Mouse (Mus musculus) liver, embryonic 14.5 days (tissue): ENCODE data around the gene Klhl28. TPM values are rescaled to one million over a fixed set of nuclear protein-coding genes. Genes with fewer than 3 reads are reported as not detected.

Source experiments
- ATAC-seq: fragments of 200-750 bp; cut with Nextera tagmentation; 2 replicates; pipeline ENCODE4 v1.8.0; 2017; ENCODE audit warnings: moderate number of reproducible peaks, mild to moderate bottlenecking, moderate library complexity; ENCODE audit not compliant: insufficient read depth
- DNase-seq, 3 experiments: peaks; one replicate each; pipeline ENCODE4 v3.0.0-alpha.2; 2012 to 2013; ENCODE audit warnings: low read depth in 3 of 3, low spot score in 3 of 3
- H3K27ac ChIP-seq: fragments of 300-500 bp; sonication (generic); 2 replicates; pipeline ENCODE4 v1.5.1; 2014; ENCODE audit warnings: moderate library complexity, mild to moderate bottlenecking, control low read depth, inconsistent platforms
- H3K27me3 ChIP-seq: fragments of 300-500 bp; sonication (generic); 2 replicates; pipeline ENCODE4 v1.6.1; 2014; ENCODE audit warnings: mild to moderate bottlenecking, low read length, moderate library complexity; ENCODE audit not compliant: control insufficient read depth, insufficient read depth
- H3K36me3 ChIP-seq: fragments of 300-500 bp; sonication (generic); replicated peaks from 2 replicates; pipeline ENCODE4 v1.6.1; 2014; ENCODE audit warnings: low read depth; ENCODE audit not compliant: control insufficient read depth, insufficient read depth
- H3K4me1 ChIP-seq, 2 experiments: fragments of 200-500 bp in 1 of 2; fragments of 300-500 bp in 1 of 2; sonication (generic) in 1 of 2; replicated peaks; 2 replicates each; pipeline ENCODE4 v1.6.1; 2012 to 2014; ENCODE audit warnings: antibody characterized with exemption in 1 of 2, inconsistent platforms in 1 of 2, low read length in 1 of 2; ENCODE audit not compliant: control insufficient read depth in 2 of 2, insufficient read depth in 2 of 2
- H3K4me2 ChIP-seq: fragments of 300-500 bp; sonication (generic); 2 replicates; pipeline ENCODE4 v1.6.1; 2014; ENCODE audit warnings: low read depth, mild to moderate bottlenecking, control low read depth, moderate library complexity
- H3K4me3 ChIP-seq, 2 experiments: fragments of 200-500 bp in 1 of 2; fragments of 300-500 bp in 1 of 2; sonication (generic) in 1 of 2; 2 replicates each; pipeline ENCODE4 v1.5.1; 2012 to 2014; ENCODE audit warnings: low read depth in 2 of 2, low read length in 2 of 2, mild to moderate bottlenecking in 2 of 2, control low read depth in 1 of 2, inconsistent platforms in 1 of 2, moderate library complexity in 1 of 2; ENCODE audit not compliant: insufficient read depth in 1 of 2
- H3K9ac ChIP-seq: fragments of 300-500 bp; sonication (generic); replicated peaks from 2 replicates; pipeline ENCODE4 v1.6.1; 2014; ENCODE audit warnings: mild to moderate bottlenecking, control low read depth, moderate library complexity
- H3K9me3 ChIP-seq: fragments of 300-500 bp; sonication (generic); 2 replicates; pipeline ENCODE4 v1.6.1; 2016; ENCODE audit warnings: low read length, mixed read lengths; ENCODE audit not compliant: control insufficient read depth
- CTCF ChIP-seq: IDR thresholded peaks from 2 replicates; pipeline ENCODE4 v1.5.1; 2016; ENCODE audit warnings: antibody characterized with exemption, low read depth, control low read depth
- EP300 ChIP-seq: IDR thresholded peaks from 2 replicates; pipeline ENCODE4 v1.6.1; 2016; ENCODE audit warnings: antibody characterized with exemption, low read depth
- WGBS: fragments of 180-500 bp; shearing (Covaris S2); extraction: QIAGEN DNeasy Blood & Tissue Kit; methylation state at CpG from one replicate; pipeline ENCODE4 v1.1.7; 2014; ENCODE audit not compliant: insufficient replicate concordance; 5-methylcytosine and 5-hydroxymethylcytosine counted together
- polyA plus RNA-seq, 2 experiments: library from polyadenylated mRNA; depleted of rRNA in 1 of 2; stranded (reverse) in 1 of 2; unstranded in 1 of 2; fragments of >200 nt; fragmentation: Nextera tagmentation in 1 of 2; extraction: Ambion mirVana in 1 of 2; gene quantifications; 2 replicates each; pipeline versions ENCODE4 v1.2.1 to v1.2.3; 2012 to 2014

Gene Klhl28
- polyA plus RNA-seq (2012; rRNA removed) (1.4 and 1.6 TPM in 2 replicates), polyA plus RNA-seq (2014; fragmentation: Nextera tagmentation; extraction: Ambion mirVana) (3.0 and 3.1 TPM in 2 replicates)

- ATAC-seq = peak; percentile 97
- H3K4me3 ChIP-seq = peak within 1 kb of the TSS; percentile 72 to 95
- peak; percentile 99 to 100 (median 100) for DNase-seq
Measured at GRCm38 (mm10) chr12:64965124-64966026, at the start of gene Klhl28, which contains the start of gene Togaram1. Gene Klhl28 (minus strand): TSS chr12:64965534. Gene Togaram1 (plus strand): TSS chr12:64965804.

GRCm38 (mm10) chr12:65007725-65008124 is 42.4 kb upstream of the Klhl28 start:
- Histone ChIP-seq H3K4me3 (no peak overlapping the region), H3K4me1 (no peaks in the 10 kb centered on the region), H3K9ac (no peak overlapping the region), H3K27ac (no peak overlapping the region), H3K27me3 (no peaks in the 10 kb centered on the region), H3K4me2 (no peak overlapping the region), H3K9me3 (no peaks in the 10 kb centered on the region), H3K36me3 (peaks cover 9% of the 10 kb centered on the region)
- DNase-seq = no peak
- TF ChIP-seq CTCF = no peak
- no peak for TF ChIP-seq EP300
- WGBS = 76% methylated on average over 3 of the region's 3 CpGs
- ATAC-seq = no peak

More at GRCm38 (mm10) chr12:64965124-64966026, at the start of gene Klhl28, which contains the start of gene Togaram1:
- peaks cover 8 to 13% of the 10 kb centered on the region in 2 experiments for H3K4me1 ChIP-seq
- WGBS = under 1% methylated on average over 45 of the region's 45 CpGs
- no peaks in the 10 kb centered on the region for H3K36me3 ChIP-seq
- peak within 1 kb of the TSS; percentile 86 for H3K9ac ChIP-seq
- H3K9me3 ChIP-seq = no peaks in the 10 kb centered on the region
- H3K27ac ChIP-seq = peak within 1 kb of the TSS; percentile 61
- H3K4me2 ChIP-seq = peak within 1 kb of the TSS; percentile 97
- no peaks in the 10 kb centered on the region for H3K27me3 ChIP-seq
- TF ChIP-seq EP300 = no peak
- no peak for TF ChIP-seq CTCF

DNA sequence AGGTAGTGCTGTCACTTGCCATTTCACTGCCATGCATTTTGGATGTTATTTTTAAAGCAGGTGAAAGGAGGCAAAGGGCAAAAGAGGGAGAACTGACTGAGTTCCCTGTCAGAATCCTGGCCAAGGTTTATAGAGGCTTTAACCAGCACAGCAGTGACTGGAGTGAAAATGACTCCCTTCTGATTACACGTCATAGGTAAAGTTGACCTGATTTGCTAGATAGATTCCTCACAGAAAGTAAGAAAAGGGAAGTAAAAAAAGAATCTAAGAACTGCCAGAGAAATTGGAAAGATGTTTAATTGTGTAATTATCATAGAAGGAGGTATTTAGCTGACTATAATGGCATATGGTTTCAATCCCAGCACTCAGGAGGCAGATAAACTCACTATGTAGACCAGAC is 12.2 kb upstream of the Klhl28 start:
- no peak overlapping the region for H3K4me2 ChIP-seq

DNA sequence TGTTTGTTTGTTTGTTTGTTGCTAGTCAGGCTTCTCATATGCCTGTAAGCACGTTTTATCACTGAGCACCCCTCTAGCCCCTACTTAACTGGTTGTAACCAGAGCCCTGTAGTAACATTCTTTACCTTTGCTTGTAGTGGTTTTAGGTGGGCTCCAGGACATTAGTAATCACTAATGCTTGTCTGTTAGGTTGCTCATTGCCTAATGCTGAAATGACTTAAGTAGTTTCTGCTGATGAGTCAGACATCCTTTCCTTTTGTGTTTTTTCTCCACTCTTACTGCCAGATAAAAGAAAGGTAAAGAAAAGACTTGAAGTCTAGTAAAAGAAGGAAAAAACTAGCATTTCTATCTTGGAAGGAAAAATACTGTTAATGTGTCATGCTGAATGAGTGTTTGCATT is 10.9 kb upstream of the Klhl28 start:
- Histone ChIP-seq H3K36me3 (peaks cover 3% of the 10 kb centered on the region), H3K27me3 (no peaks in the 10 kb centered on the region), H3K27ac (no peak overlapping the region), H3K4me1 (peaks cover 4 to 5% of the 10 kb centered on the region in 2 experiments; a peak in 1 of 4 replicates), H3K4me3 (no peak overlapping the region), H3K9ac (no peak overlapping the region), H3K4me2 (no peak overlapping the region), H3K9me3 (no peaks in the 10 kb centered on the region)
- ATAC-seq = no peak
- WGBS = 10% methylated on average over 1 of the region's 1 CpGs
- TF ChIP-seq CTCF (no peak), EP300 (no peak)
- no peak for DNase-seq

More for the DNA sequence above, 12.2 kb upstream of the Klhl28 start:
- H3K27me3 ChIP-seq = no peaks in the 10 kb centered on the region
- H3K9ac ChIP-seq = no peak overlapping the region
- H3K4me1 ChIP-seq = peaks cover 0 to 2% of the 10 kb centered on the region in 2 experiments; a peak in 1 of 4 replicates
- ATAC-seq (no peak), DNase-seq (no peak)
- no peak overlapping the region for H3K27ac ChIP-seq
- H3K36me3 ChIP-seq = peaks cover 3% of the 10 kb centered on the region
- 77% methylated on average over 1 of the region's 1 CpGs for WGBS
- TF ChIP-seq EP300 (no peak), CTCF (no peak)
- H3K9me3 ChIP-seq = no peaks in the 10 kb centered on the region
- H3K4me3 ChIP-seq = no peak overlapping the region

DNA sequence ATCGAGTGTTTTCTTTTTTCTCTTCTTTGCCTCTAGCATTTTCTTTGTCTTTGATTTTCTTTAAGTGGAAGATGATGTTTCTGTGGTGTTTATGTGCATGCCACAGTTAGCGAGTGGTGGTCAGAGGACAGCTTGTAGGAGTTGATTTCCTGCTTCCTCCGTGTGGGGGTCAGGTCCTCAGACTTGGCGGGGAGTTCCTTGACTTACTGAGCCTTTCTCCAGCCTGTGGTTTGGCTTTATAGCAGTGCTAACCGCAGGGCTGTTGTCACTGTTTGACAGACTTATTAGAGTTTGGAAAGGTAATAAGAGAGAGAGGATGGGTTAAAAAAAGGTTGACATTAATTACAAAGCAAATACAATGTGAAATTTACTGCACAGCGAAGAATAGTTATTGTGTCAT is 10.2 kb upstream of the Klhl28 start:
- Histone ChIP-seq H3K4me2 (peak overlapping the region; percentile 31), H3K27ac (no peak overlapping the region), H3K4me1 (peaks cover 4 to 7% of the 10 kb centered on the region in 2 experiments; a peak in 1 of 4 replicates), H3K9ac (no peak overlapping the region), H3K4me3 (no peak overlapping the region), H3K9me3 (no peaks in the 10 kb centered on the region), H3K27me3 (no peaks in the 10 kb centered on the region), H3K36me3 (peaks cover 2% of the 10 kb centered on the region)
- ATAC-seq (no peak), DNase-seq (no peak)
- 17% methylated on average over 6 of the region's 6 CpGs for WGBS
- no peak for TF ChIP-seq EP300
- TF ChIP-seq CTCF = no peak
